In the genomic region with DNA sequence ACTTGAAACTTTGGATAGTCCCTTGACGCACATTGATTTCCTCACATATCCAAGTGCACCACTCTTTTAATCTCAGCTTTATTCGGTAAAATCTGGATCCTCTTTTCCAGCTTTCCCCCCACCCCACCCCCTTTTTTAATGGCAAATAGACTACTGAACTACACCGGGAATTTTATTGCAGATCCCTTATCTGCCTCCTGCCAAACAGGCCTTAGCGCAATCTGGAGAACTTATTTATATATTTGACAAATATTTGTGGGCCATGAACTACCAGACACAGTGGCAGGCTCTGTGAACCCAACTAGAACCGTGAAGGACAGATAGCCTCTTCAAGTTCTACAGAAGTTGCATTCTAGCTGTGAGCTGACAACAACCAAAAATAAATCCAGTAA, we compare ENCODE assay signal across 13 mouse cellular contexts. TPM values are rescaled to one million over a fixed set of nuclear protein-coding genes. Genes with fewer than 3 reads are reported as not detected.
DNase-seq lines count a peak whose midpoint lies in the region; ATAC-seq and TF ChIP-seq lines count a peak whose summit lies in the region.
"Had no signal": no experiment of that assay in that cellular context is flagged by ENCODE, and none has a peak within 500 bp of the region (broad histone marks: within the 10 kb centered on the region; RNA-seq: fewer than 3 reads in every experiment).

No protein-coding gene starts in this region.

- no peaks in the 10 kb centered on the region for H3K9me3 ChIP-seq in heart, embryonic 13.5 days
- H3K9me3 ChIP-seq in intestine, embryonic 15.5 days, result no peaks in the 10 kb centered on the region
- no peaks in the 10 kb centered on the region for H3K9me3 ChIP-seq in stomach, embryonic 14.5 days (ENCODE audit: control insufficient read depth, low read depth, low read length)
- no peaks in the 10 kb centered on the region for H3K9me3 ChIP-seq in hindbrain, embryonic 11.5 days (ENCODE audit: control insufficient read depth, low read length)
- H3K9me3 ChIP-seq: hindbrain, embryonic 13.5 days; midbrain, embryonic 12.5 days; neural tube, embryonic 12.5 days had no signal

- no peak for ATAC-seq in heart, embryonic 13.5 days (ENCODE audit: extremely low read depth, insufficient number of reproducible peaks, low FRiP score, low TSS enrichment)
- no peak for ATAC-seq in intestine, embryonic 15.5 days
- ATAC-seq in stomach, embryonic 14.5 days (ENCODE audit: insufficient number of reproducible peaks, insufficient read depth, low FRiP score, low read depth), result no peak
- ATAC-seq in hindbrain, embryonic 11.5 days (ENCODE audit: low FRiP score), result no peak
- ATAC-seq: forebrain, postnatal 0 days had no signal

- no peaks in the 10 kb centered on the region for H3K36me3 ChIP-seq in heart, embryonic 13.5 days
- no peaks in the 10 kb centered on the region for H3K36me3 ChIP-seq in intestine, embryonic 15.5 days
- no peaks in the 10 kb centered on the region for H3K36me3 ChIP-seq in stomach, embryonic 14.5 days (ENCODE audit: control insufficient read depth, insufficient read depth, low read length)
- H3K36me3 ChIP-seq in hindbrain, embryonic 11.5 days (ENCODE audit: control insufficient read depth, insufficient read depth, low read length), result no peaks in the 10 kb centered on the region
- H3K36me3 ChIP-seq: hindbrain, embryonic 13.5 days; midbrain, embryonic 12.5 days; neural tube, embryonic 12.5 days had no signal

- no peak for TF ChIP-seq CTCF in lung, adult 2 months (IDR thresholded peaks at IDR 0.05; ENCODE audit: insufficient read depth, low read length)

- no peak overlapping the region for H3K9ac ChIP-seq in heart, embryonic 13.5 days
- H3K9ac ChIP-seq in intestine, embryonic 15.5 days, result no peak overlapping the region
- no peak overlapping the region for H3K9ac ChIP-seq in stomach, embryonic 14.5 days (replicated peaks; ENCODE audit: low read depth, low read length)
- no peak overlapping the region for H3K9ac ChIP-seq in hindbrain, embryonic 11.5 days (ENCODE audit: low read depth, low read length)
- H3K9ac ChIP-seq: forebrain, postnatal 0 days; midbrain, embryonic 12.5 days; neural tube, embryonic 12.5 days had no signal

- H3K27ac ChIP-seq in heart, embryonic 13.5 days (replicated peaks), result no peak overlapping the region
- H3K27ac ChIP-seq in intestine, embryonic 15.5 days, result no peak overlapping the region
- H3K27ac ChIP-seq in stomach, embryonic 14.5 days (ENCODE audit: low read length), result no peak overlapping the region
- no peak overlapping the region for H3K27ac ChIP-seq in hindbrain, embryonic 11.5 days (ENCODE audit: low read depth, low read length)
- H3K27ac ChIP-seq: midbrain, embryonic 12.5 days; neural tube, embryonic 12.5 days had no signal

- no peaks in the 10 kb centered on the region for H3K27me3 ChIP-seq in heart, embryonic 13.5 days (replicated peaks)
- H3K27me3 ChIP-seq in intestine, embryonic 15.5 days (replicated peaks), result no peaks in the 10 kb centered on the region
- H3K27me3 ChIP-seq in stomach, embryonic 14.5 days (ENCODE audit: control insufficient read depth, insufficient read depth, low read length), result no peaks in the 10 kb centered on the region
- no peaks in the 10 kb centered on the region for H3K27me3 ChIP-seq in hindbrain, embryonic 11.5 days (ENCODE audit: control insufficient read depth, insufficient read depth, low read length)
- H3K27me3 ChIP-seq: neural tube, embryonic 12.5 days had no signal

- H3K4me3 ChIP-seq in heart, embryonic 13.5 days, result no peak overlapping the region
- H3K4me3 ChIP-seq in lung, adult 2 months (replicated peaks; ENCODE audit: extremely low read depth, low read depth, low read length), result no peak overlapping the region
- no peak overlapping the region for H3K4me3 ChIP-seq in intestine, embryonic 15.5 days (replicated peaks)
- H3K4me3 ChIP-seq in stomach, embryonic 14.5 days (ENCODE audit: low read depth, low read length), result 0 out of 2 replicates have a peak overlapping the region, but pooled peaks have one; percentile 94
- no peak overlapping the region for H3K4me3 ChIP-seq in hindbrain, embryonic 11.5 days (ENCODE audit: low read depth, low read length)
- H3K4me3 ChIP-seq: midbrain, embryonic 12.5 days had no signal

- intact Hi-C loops in left cerebral cortex, postnatal 4 days (cut with DNase I), result no loop called here

- peaks cover 40% of the 10 kb centered on the region for H3K4me1 ChIP-seq in heart, embryonic 13.5 days
- H3K4me1 ChIP-seq in lung, adult 2 months (ENCODE audit: control insufficient read depth, insufficient read depth, low read length), result peaks cover 24% of the 10 kb centered on the region
- peaks cover 22% of the 10 kb centered on the region for H3K4me1 ChIP-seq in intestine, embryonic 15.5 days (replicated peaks)
- H3K4me1 ChIP-seq in stomach, embryonic 14.5 days (ENCODE audit: control insufficient read depth, insufficient read depth, low read length), result peaks cover 20% of the 10 kb centered on the region
- no peaks in the 10 kb centered on the region; the same call in 1 of the 2 replicates for H3K4me1 ChIP-seq in hindbrain, embryonic 11.5 days (replicated peaks; ENCODE audit: control insufficient read depth, insufficient read depth, low read length)

- 69% methylated on average over 5 of the region's 5 CpGs for WGBS in heart, embryonic 13.5 days
- WGBS in lung, adult 2 months, result 15% methylated on average over 5 of the region's 5 CpGs
- WGBS in intestine, embryonic 15.5 days, result 17% methylated on average over 5 of the region's 5 CpGs
- 23% methylated on average over 5 of the region's 5 CpGs for WGBS in stomach, embryonic 14.5 days
- WGBS in hindbrain, embryonic 11.5 days, result 84% methylated on average over 5 of the region's 5 CpGs

- no peak for DNase-seq in heart, postnatal 4 days
- peak; percentile 12 for DNase-seq in lung, adult 2 months
- DNase-seq in lung, adult 18-20 months, result no peak
- no peak for DNase-seq in hindbrain, embryonic 11.5 days (ENCODE audit: low spot score)
- no peak for DNase-seq in left cerebral cortex, postnatal 4 days
- DNase-seq: cerebellum, adult 2 months; forebrain, postnatal 0 days had no signal

- peak overlapping the region; percentile 85 for H3K4me2 ChIP-seq in heart, embryonic 13.5 days
- H3K4me2 ChIP-seq in intestine, embryonic 15.5 days (replicated peaks), result peak overlapping the region; percentile 75
- H3K4me2 ChIP-seq in stomach, embryonic 14.5 days (replicated peaks; ENCODE audit: low read depth, low read length), result peak overlapping the region; percentile 87; the same call in 1 of the 2 replicates
- no peak overlapping the region for H3K4me2 ChIP-seq in hindbrain, embryonic 11.5 days (replicated peaks; ENCODE audit: low read depth, low read length)

- no peak for TF ChIP-seq POLR2A in lung, adult 2 months (IDR thresholded peaks at IDR 0.05; ENCODE audit: borderline replicate concordance, extremely low read depth, low read depth, low read length)

RNA-seq across cellular contexts. Expression of a gene that starts 3.2 kb away (rescaled TPM):
- polyA plus RNA-seq in heart, embryonic 13.5 days (2015; fragmentation: Nextera tagmentation; extraction: Ambion mirVana), result 10.8 and 14.0 TPM in 2 replicates
- total RNA-seq in heart, postnatal 4 days (2021), result 10 to 100 TPM; 29.6 to 36.3 TPM
- polyA plus RNA-seq in lung, adult 2 months (2012; rRNA removed), result 20.5 and 24.6 TPM in 2 replicates
- polyA plus RNA-seq in intestine, embryonic 15.5 days (2015; fragmentation: Nextera tagmentation; extraction: Ambion mirVana), result 26.6 and 34.7 TPM in 2 replicates
- polyA plus RNA-seq in stomach, embryonic 14.5 days (2014; fragmentation: Nextera tagmentation; extraction: Ambion mirVana), result 23.2 and 24.7 TPM in 2 replicates
- polyA plus RNA-seq in hindbrain, embryonic 11.5 days (2014; fragmentation: Nextera tagmentation; extraction: Ambion mirVana), result 11.1 and 14.3 TPM in 2 replicates
- total RNA-seq in left cerebral cortex, postnatal 4 days (2021), result 10 to 100 TPM; 23.1 to 26.0 TPM
